Mouse (Mus musculus) thymus, adult 2 months (tissue): ENCODE measurements at regions not wholly inside any gene's neighbourhood (a gene's known extent, or its start where the extent isn't known, plus 50 kb on each side); places are given as distances from the start of the nearest gene placed in this dataset.

ENCODE experiments used
- DNase-seq: peaks from one replicate; pipeline ENCODE4 v3.0.0; 2021
- H3K27ac ChIP-seq: fragments of 200-500 bp; 2 replicates; pipeline ENCODE4 v1.5.1; 2012; ENCODE audit warnings: low read length, control low read depth; ENCODE audit not compliant: control insufficient read depth, insufficient read depth
- H3K27me3 ChIP-seq: fragments of 200-500 bp; 2 replicates; pipeline ENCODE4 v1.6.1; 2012; ENCODE audit warnings: mild to moderate bottlenecking, low read length, moderate library complexity, mixed read lengths; ENCODE audit not compliant: control insufficient read depth, insufficient read depth
- H3K36me3 ChIP-seq: fragments of 200-500 bp; 2 replicates; pipeline ENCODE4 v1.6.1; 2012; ENCODE audit warnings: mild to moderate bottlenecking, low read length, moderate library complexity; ENCODE audit not compliant: control insufficient read depth, insufficient read depth
- H3K4me1 ChIP-seq: fragments of 200-500 bp; replicated peaks from 2 replicates; pipeline ENCODE4 v1.6.1; 2012; ENCODE audit warnings: low read length; ENCODE audit not compliant: control insufficient read depth, insufficient read depth
- H3K4me3 ChIP-seq: fragments of 200-500 bp; 2 replicates; pipeline ENCODE4 v1.5.1; 2012; ENCODE audit warnings: mild to moderate bottlenecking, low read length, control low read depth, moderate library complexity; ENCODE audit not compliant: control insufficient read depth, insufficient read depth
- CTCF ChIP-seq: fragments of 200-500 bp; IDR thresholded peaks from 2 replicates; pipeline ENCODE4 v1.5.1; 2012; ENCODE audit warnings: mild to moderate bottlenecking, control low read depth, low read length, moderate library complexity, borderline replicate concordance; ENCODE audit not compliant: control insufficient read depth, poor library complexity, insufficient read depth; ENCODE audit errors: extremely low read depth
- POLR2A ChIP-seq: fragments of 200-500 bp; IDR thresholded peaks from 2 replicates; pipeline ENCODE4 v1.6.1; 2012; ENCODE audit warnings: mild to moderate bottlenecking, low read length, control low read depth, moderate library complexity; ENCODE audit not compliant: control insufficient read depth, poor library complexity, insufficient read depth; ENCODE audit errors: extremely low read depth
- WGBS: fragments of 180-500 bp; shearing (Covaris S2); methylation state at CpG from one replicate; pipeline ENCODE4 v1.1.7; 2018; 5-methylcytosine and 5-hydroxymethylcytosine counted together

- 43% methylated on average over 10 of the region's 10 CpGs for WGBS
- no peak overlapping the region for H3K27ac ChIP-seq
- peak; percentile 2 for DNase-seq
Measured at GRCm38 (mm10) chr6:50776931-50777495, 122.8 kb upstream of the Npvf start.

GRCm38 (mm10) chr6:50777827-50778226 is 123.6 kb upstream of the Npvf start:
- no peak overlapping the region for H3K4me3 ChIP-seq
- no peaks in the 10 kb centered on the region for H3K27me3 ChIP-seq
- H3K27ac ChIP-seq = no peak overlapping the region
- WGBS = 88% methylated on average over 4 of the region's 4 CpGs
- no peaks in the 10 kb centered on the region for H3K36me3 ChIP-seq
- no peak for TF ChIP-seq CTCF
- no peak for TF ChIP-seq POLR2A
- no peaks in the 10 kb centered on the region for H3K4me1 ChIP-seq
- DNase-seq = no peak

More at GRCm38 (mm10) chr6:50776931-50777495, 122.8 kb upstream of the Npvf start:
- H3K27me3 ChIP-seq = no peaks in the 10 kb centered on the region
- H3K4me1 ChIP-seq = no peaks in the 10 kb centered on the region
- TF ChIP-seq CTCF (no peak), POLR2A (no peak)
- no peak overlapping the region for H3K4me3 ChIP-seq
- H3K36me3 ChIP-seq = no peaks in the 10 kb centered on the region

GRCm38 (mm10) chr6:50780677-50781076 is 126.4 kb upstream of the Npvf start:
- Histone ChIP-seq H3K36me3 (no peaks in the 10 kb centered on the region), H3K4me1 (no peaks in the 10 kb centered on the region), H3K4me3 (no peak overlapping the region), H3K27ac (no peak overlapping the region), H3K27me3 (no peaks in the 10 kb centered on the region)
- WGBS = 95% methylated on average over 3 of the region's 3 CpGs
- no peak for TF ChIP-seq CTCF
- no peak for TF ChIP-seq POLR2A
- no peak for DNase-seq

- H3K27ac ChIP-seq = no peak overlapping the region
- TF ChIP-seq CTCF = no peak
- TF ChIP-seq POLR2A = no peak
- H3K27me3 ChIP-seq = no peaks in the 10 kb centered on the region
- no peaks in the 10 kb centered on the region for H3K36me3 ChIP-seq
- H3K4me1 ChIP-seq = no peaks in the 10 kb centered on the region
- 90% methylated on average over 10 of the region's 10 CpGs for WGBS
- no peak for DNase-seq
- no peak overlapping the region for H3K4me3 ChIP-seq
Measured at GRCm38 (mm10) chr6:50781271-50781670, 127.0 kb upstream of the Npvf start.

- 68% methylated on average over 2 of the region's 2 CpGs for WGBS
- Histone ChIP-seq H3K27me3 (no peaks in the 10 kb centered on the region), H3K4me1 (no peaks in the 10 kb centered on the region), H3K36me3 (no peaks in the 10 kb centered on the region), H3K4me3 (no peak overlapping the region), H3K27ac (no peak overlapping the region)
- no peak for TF ChIP-seq POLR2A
- TF ChIP-seq CTCF = no peak
- no peak for DNase-seq
Measured at GRCm38 (mm10) chr6:50782221-50782620, 128.0 kb upstream of the Npvf start.

GRCm38 (mm10) chr6:50783494-50783893 is 129.3 kb upstream of the Npvf start:
- Histone ChIP-seq H3K36me3 (no peaks in the 10 kb centered on the region), H3K4me1 (no peaks in the 10 kb centered on the region), H3K27ac (no peak overlapping the region), H3K4me3 (no peak overlapping the region), H3K27me3 (no peaks in the 10 kb centered on the region)
- no peak for TF ChIP-seq CTCF
- no peak for TF ChIP-seq POLR2A
- WGBS = 95% methylated on average over 10 of the region's 10 CpGs
- DNase-seq = no peak

- WGBS = 95% methylated on average over 6 of the region's 6 CpGs
- Histone ChIP-seq H3K27me3 (no peaks in the 10 kb centered on the region), H3K36me3 (no peaks in the 10 kb centered on the region), H3K27ac (no peak overlapping the region), H3K4me1 (no peaks in the 10 kb centered on the region), H3K4me3 (no peak overlapping the region)
- no peak for DNase-seq
- TF ChIP-seq POLR2A = no peak
- no peak for TF ChIP-seq CTCF
Measured at GRCm38 (mm10) chr6:50784381-50784780, 130.1 kb upstream of the Npvf start.
